Mouse (Mus musculus): ENCODE measurements at regions not wholly inside any gene's neighbourhood (a gene's known extent, or its start where the extent isn't known, plus 50 kb on each side); places are given as distances from the start of the nearest gene placed in this dataset.

DNA sequence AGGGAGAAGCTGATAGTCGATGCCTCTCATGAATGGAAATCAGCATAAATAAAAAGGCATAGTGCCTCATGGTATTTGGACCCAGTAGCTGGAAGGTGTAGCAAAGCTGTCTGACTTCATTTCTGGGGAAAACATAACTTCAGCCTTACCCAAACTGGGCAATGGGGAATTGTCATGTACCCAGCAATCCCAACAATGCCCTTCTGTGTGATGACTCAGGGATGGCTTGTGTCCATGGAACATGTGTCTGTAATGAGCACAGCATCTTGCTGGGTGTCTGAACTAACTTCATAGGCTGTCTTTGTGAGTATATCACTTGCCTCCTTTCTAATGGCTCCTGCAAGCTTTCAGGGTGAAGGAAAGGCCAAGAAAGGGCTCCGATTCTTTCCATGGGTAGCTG lies 140.3 kb downstream of the Bod1 start:
- DNase-seq (ENCODE audit: low spot score) = no peak

DNA sequence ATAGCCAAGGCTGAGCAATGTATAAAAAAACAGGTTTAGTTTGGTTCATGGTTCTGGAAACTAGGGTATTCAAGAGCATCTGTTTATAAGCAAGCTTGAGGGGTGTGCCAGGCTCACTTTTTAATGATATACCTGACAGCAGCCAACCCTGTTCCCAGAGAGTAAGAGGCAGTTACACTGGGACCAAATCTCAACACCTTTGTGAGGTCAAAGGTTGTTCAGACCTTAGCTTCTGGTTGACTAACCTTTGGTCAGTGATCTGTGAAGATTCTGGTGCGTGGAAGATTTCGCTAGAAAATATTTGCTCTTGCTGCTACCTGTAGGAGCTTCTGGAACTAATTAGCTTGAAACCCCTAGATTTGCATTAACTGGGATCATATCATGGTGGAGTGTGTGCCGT lies 140.8 kb downstream of the Bod1 start:
- DNase-seq (ENCODE audit: low spot score) = no peak

DNA sequence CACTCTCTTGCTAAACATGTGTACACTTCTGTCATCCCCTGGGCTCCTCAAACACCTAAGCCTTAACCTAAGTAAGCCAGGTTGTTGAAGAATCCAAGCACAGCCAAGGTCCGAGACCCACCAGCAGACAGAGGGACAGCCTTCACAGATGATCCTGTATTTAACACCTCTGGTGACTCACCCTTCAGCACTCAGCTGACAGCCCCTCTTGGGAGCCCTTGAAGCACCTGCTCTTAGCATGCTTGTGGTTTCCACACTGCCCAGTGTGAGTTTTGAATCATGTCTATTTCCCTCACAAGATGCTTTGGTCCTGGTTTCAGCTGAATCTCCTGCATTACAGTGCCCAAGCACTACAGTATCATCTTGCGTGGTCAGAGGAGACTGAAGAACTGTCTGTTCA lies 142.0 kb downstream of the Bod1 start:
- no peak for DNase-seq (ENCODE audit: low spot score)

DNA sequence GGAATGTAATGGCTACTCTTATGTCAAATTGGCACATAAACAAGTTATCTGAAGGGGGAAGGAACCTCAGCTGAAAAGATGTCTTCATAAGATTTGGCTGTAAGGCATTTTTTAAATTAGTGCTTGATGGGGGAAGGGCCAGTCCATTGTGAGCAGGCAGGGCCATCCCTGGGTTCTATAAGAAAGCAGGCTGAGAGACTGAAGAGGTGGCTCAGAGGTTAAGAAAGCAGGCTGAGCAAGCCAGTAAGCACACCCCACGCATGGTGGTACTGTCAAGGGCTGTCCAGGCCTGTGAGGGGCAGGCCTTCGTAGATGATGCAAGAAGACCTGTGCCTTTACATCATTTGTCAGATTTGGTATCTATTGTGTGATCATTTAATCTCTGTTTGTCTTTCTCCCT lies 147.0 kb downstream of the Bod1 start:
- DNase-seq (ENCODE audit: low spot score) = no peak

DNA sequence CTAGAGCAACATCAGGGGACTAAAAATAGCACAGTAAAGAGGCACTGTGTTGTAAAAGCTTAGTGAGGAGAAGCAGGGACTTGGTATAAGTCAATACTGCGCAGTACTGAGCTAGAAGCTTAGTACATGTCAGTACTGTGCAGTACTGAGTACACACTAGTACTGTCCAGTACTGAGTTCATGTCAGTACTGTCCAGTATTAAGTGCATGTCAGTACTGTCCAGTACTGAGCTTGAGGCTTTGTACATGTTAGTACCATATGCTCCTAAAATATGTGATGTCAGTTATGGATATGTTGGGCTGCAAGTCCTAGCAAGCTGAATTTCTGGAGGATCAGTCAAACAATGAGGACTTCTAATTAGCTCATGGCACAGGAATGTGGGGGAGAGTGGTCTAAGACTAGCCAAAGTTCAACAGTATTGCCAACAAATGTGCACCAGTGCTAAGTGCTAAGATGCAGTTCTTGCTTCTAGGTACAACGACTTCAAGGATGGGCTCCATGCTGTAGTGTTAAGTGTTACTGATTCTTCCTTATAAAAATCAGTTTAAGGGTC lies 147.5 kb downstream of the Bod1 start:
- no peak for DNase-seq (ENCODE audit: low spot score)

DNA sequence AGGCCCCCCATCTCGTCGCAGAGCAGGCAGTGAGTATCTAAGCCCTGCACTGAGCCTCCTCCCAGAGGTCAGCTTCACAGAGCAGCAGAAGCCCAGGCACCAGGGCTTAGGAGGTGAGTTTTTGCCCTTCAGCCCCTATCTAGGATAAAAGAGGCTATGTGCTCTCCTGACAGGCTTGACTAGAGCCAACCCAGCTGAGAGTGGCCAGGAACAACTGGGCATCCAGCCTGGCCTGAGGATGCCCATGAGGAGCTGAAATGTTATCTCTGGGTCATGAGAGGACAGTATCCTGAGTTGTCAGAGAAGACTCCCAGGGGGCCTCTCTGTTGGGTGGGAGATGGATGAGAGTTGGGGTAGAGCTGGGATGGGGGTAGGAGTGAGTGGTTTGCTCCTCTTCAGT lies 149.6 kb downstream of the Bod1 start:
- no peak for DNase-seq (ENCODE audit: low spot score)

DNA sequence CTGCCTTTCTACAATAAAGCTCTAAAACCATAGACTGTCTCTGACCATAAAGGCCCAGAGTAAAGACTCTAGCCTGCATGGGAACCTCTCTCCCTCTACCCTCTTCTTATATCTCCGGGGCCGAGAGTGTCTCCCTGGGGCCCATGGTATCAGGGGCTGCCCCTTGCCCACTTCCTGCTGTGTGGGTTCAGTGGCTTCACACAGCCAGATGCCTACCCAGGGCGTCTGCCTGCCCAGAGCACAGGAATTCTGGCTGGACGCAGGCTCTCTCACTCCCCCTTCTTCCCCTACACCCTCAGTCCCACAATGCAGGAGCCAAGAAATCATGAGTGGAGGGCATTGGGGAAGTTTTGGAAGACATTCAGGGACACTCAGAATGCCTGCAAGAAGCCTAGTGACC lies 150.8 kb downstream of the Bod1 start:
- DNase-seq (ENCODE audit: low spot score) = no peak

DNA sequence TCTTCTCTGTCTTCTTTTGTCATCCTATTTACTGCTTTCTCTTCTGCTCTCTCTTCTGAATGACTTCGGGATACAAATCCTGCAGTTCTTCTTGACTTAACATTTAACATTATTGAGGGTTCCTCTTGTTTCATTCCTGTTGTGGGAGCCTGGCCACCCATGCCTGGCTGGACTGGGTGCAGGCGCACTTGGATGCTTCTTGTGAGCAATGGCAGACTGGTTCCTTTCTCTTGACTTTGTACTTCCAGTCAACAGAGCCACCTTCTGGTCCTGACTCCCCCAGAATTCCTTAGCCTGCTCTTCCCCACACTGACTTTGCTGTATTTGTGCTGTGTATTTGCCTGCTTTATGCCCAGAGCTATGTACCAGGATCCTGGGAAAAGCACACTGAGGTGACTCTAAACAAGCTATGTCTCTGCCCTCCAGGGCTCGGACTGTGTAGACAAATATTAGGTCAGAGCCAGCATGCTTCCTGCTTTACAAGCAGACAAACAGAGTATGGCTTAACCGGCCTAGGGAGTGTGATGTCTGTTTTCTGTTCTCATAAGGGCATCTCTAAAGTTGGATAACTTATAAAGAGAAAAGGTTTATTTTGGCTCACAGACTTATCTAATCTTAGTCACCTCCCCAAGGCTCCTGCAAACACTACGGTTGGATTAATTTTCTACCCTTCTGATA lies 133.5 kb upstream of the Stc2 start:
- DNase-seq (ENCODE audit: low spot score) = no peak

DNA sequence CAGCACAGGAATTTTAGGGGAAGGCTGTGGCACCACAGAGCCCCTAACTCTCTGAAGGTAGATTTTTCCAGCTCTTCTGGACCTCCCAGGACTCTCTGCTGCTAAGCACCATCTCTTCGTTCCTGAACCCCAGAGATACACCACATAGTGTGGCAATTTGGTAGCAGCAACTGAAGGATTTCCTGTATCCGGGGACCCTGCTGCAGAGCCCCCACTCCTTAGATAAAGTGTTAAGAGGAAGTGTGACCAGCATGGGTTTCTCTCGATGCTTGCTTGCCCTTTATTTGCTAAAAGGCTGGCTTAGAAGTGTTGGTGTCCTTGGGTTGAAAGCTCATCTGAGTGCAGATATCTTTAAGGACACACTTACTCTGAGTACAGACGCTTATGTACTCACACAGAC lies 115.6 kb upstream of the Stc2 start:
- DNase-seq (ENCODE audit: low spot score) = no peak

DNA sequence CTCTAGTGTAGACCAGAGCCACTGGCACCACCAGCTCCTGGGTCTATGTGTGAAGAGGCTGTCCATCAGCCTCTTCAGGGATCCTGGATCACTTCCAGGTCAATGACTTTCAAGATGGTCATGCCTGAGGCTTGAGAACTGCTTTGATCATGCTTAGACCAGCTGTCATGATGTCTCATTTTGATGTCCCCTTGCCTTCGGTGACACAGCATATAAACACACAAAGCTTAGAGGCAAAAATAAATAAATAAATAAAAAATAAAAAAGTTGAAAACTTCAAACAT lies 111.1 kb upstream of the Stc2 start:
- no peak for DNase-seq (ENCODE audit: low spot score)

DNA sequence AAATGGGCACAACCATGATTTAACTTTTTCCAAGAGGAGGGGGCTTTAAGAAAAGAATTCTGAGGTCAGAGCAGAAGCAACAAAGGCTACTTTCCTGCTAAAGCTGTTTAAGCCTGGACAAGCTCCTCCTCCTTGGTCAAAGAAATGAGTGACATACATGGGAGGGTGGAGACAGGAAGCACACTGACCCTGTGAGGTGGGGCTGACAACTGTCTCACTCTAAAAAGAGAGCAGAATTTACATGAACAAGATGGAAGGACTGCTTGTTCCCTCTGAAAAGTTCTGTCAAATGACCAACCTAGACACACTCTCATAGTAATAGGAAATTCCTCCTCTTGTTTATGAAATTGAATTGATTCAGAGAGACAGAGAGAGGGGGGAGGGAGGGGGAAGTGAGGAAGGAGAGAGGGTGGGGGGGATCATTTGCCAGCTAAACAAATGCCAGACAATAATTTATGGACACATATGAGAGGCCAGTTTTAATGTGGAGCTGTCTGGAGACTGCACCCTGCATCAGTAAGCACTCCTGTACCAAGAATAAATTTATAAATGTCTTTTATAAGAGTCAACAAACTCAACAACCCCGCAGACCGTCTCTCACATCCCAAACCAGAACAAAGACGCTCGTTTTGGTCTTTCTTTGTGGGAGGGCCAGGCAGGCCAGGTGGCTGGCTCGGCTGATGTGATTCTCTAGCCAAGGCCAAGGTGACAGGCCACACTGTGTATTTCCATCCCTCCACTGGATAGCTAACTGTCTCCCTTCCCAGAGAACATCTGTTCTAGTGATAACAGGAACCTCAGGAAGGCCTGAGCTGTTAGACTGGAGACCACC lies 110.6 kb upstream of the Stc2 start:
- DNase-seq (ENCODE audit: low spot score) = no peak

DNA sequence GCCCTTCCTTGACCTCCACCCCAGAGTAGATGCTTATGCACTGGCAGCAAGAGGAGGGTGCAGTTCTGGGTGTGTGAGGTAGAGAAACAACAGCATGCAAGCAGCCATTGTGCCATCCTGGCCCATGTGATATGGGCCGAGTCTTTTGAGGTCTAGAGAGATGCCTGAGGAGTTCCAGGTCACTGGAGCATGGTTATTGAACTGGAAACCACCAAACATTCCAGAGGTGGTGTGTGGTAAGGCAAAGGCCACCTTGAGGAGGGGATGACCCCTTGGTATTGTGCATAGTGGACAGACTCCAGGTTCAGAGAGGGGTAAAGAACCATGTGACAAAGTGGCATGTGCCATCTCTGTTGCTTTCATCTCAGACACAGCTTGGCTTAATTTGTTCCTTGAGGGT lies 107.9 kb upstream of the Stc2 start:
- no peak for DNase-seq (ENCODE audit: low spot score)

DNA sequence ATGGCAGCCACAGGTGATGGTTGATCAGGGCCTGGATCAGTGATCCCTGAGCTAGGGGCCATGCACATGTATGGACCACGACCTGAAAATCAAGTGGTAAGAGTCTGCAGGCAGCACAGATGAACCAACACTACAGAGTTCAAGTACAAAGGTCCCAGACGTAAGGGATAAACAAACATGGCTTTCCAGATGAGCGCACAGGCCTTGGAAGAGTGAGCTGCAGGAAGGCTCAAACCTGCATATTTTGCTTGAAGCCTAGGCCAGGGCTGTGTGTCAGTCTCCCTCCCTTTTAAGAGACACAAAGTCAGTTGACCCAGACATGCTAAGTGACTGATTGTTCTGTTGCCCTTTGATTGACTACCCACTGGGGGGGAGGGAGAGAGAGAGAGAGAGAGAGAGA lies 107.2 kb upstream of the Stc2 start:
- no peak for DNase-seq (ENCODE audit: low spot score)

DNA sequence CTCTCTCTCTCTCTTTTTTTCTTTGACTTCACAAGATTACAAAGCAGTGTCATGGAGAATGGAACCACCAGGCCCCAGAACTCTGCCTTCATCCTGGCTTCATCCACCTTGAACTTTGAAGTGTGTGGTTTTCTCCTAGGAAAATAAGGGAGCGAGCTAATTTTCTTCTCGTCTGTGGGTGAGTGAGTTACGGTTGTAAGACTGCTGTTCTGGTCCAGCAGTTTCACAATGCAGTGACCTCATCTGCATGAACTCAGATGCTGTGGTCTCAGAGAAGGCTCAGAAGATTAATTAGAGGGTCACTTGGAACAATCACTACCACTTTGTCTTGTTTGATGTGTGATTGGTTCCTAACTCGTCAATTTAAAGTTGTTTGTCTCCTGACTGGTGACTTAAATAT lies 103.1 kb upstream of the Stc2 start:
- no peak for DNase-seq (ENCODE audit: low spot score)

DNA sequence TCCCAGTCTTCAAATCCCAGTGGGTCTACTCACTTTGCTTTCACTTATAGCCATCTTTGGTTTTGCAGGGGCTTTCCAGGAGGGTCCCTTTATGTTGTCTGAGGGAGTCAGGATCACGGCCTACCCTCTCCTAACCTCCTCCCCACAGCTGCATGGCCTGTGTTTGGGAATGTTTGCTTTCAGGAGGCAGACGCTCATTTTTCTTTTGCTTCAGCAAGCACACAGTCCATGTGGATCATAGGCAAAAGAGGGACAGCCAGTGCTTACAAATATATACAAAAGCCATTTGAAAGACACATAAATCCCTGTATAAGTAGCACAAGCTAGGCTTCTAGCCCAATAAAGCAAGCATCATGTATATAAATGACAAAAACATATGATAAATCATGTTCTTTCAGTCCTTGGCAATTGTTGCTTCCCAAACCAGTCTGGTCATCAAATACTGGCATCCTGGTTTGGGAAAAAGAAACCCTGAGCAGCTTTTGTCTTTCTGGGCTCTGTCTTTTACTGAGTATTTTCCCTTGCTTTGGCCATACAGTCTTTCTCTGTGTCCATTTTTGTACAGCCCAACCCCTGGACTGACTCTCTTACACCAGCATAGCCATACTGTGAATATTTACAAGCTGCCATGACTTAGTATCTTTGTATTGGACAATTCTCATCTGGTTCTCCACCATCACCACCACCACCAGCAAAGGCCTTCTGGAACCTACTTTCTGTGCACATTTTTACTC lies 101.0 kb upstream of the Stc2 start:
- no peak for DNase-seq (ENCODE audit: low spot score)

DNA sequence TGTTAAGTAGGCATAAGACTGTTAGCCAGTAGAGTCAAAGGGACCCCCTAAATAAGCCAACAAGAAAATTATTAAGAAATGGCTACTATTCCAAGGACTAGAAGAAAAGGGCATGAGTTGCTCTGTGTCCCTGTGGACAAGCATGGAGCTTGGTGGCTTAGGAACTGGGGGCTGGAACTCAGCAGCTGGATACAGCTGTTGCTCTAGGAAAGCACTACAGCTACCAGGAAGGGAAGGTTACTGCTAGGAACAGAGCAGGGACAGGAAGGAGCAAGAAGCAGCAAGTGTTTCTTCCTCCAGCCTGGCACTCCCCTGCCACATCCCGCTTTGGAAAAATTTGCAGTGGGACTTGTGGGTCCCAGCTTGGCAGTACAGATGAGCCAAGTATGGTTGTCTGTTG lies 95.0 kb upstream of the Stc2 start:
- no peak for DNase-seq (ENCODE audit: low spot score)

DNA sequence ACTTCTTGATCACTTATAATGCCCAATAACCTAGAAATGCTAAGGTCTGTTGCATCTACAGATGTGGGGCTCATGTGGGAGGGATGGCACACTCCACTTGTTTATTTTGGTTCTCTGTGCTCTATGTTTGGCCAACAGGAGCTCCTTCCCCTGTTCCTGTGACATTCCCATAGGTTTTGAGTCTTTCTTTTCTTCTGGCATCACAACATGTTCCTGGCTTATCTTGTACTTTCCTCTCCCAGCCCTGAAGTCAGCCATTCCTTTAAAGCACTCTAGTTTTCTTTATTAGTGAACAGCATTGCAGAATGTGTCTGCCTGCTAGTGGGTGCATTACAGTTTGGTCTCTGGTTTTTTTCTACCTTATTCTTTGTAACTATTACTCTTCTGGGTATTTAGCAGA lies 92.6 kb upstream of the Stc2 start:
- DNase-seq (ENCODE audit: low spot score) = no peak

DNA sequence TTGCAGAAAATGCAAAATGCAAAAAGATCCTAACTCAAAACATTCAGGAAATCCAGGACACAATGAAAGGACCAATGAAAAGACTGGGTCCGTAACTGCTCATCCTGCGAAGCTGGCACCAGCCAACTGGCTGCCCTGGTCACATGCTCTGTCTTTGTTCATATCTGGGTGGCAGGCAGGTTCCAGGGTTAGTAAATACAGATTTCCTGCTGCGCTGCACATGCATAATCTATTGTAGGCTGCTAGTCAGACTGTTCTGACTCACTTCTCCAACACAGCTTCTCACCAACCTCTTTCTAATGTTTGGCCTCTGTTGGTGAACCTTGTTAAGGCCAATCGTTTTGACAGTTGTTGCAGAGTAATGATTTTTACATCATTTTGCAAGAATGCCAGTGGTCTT lies 92.0 kb upstream of the Stc2 start:
- no peak for DNase-seq (ENCODE audit: low spot score)

DNA sequence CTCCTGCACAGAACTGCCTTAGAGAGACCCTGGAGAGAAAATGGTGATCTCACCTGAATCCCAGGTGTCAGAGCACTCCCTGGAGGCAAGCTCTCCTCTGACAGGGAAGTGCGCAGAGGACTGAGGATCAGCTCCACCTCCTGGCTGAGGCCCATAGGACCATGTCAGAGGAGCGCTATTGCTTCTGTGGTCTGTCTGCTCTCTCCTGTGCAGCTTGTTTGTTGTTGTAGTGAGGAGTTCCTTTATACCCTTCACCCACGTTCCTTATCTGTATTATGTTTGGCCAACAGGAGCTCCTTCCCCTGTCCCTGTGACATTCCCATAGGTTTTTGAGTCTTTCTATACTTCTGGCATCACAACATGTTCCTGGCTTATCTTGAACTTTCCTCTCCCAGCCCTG lies 91.5 kb upstream of the Stc2 start:
- DNase-seq (ENCODE audit: low spot score) = no peak

DNA sequence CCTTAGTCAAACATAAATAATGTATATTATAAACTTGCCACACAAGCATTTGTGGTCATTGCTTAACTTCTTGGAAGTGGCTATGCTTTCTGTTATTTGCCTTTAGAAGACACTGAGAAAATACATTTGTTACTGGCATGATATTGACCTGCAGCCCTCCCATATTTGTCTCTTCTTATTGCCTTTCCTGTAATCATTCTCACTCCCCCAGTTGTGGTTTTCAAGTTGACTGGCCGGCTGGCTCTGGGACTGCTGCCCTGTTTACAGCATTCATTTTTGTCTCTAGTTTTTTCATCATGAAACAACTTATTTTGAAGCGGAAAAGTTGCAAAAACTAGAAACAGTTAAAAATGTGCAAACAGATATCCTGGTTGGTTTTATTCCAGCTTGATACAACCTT lies 57.5 kb upstream of the Stc2 start:
- DNase-seq (ENCODE audit: low spot score) = no peak

Data from spleen, adult 12 weeks (tissue).